Mouse (Mus musculus) spleen, adult 12 weeks (tissue): ENCODE measurements around the gene Lhx6.
"Not testable (repeated sequence)": the region's sequence is repeated elsewhere in the genome, so short reads cannot be mapped to it uniquely, and the experiment has no call there.

ENCODE experiments used
- DNase-seq: peaks from one replicate; pipeline ENCODE4 v3.0.0; 2022; ENCODE audit warnings: low spot score

The Lhx6 gene

DNA sequence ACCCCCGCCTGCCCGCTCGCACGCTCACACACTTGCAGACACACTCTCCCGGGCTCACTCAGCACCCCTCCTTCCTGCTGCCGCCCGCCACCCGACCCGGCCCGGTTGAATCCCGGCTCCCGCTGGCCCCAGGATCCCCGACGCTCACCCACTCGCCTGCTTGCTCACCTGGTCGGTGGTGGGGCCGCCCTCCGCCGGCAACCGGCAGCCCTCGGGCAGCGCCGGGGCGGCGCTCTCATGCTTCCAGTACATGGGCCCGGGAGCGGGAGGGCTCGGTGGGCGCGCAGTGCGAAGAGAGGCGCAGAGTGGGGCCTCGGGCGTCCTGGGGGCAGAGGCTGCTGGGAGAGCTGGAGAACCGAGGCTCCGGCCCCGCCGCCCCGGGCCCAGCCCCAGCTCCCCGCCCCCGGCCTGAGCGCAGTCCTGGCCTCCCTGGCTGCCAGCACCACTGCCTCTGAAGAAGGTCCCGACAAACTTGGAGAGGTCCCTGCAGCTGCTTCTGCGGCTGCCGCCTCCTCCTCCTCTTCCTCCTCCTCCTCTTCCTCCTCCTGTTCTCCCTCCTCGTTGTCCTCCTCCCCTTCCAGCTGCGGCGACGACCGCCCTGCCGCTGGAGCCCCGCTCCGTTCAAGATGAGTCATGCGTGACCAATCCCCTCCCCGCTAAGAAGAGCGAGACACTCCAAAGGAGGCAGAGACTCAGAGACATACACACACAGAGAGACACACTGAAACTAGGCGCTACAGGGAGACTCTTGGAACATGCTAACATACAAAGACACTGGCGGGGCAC, at the start of gene Lhx6:
Lhx6 (minus strand) TSS at position 453 of the 786 bp plus-strand sequence.
- no peak for DNase-seq

DNA sequence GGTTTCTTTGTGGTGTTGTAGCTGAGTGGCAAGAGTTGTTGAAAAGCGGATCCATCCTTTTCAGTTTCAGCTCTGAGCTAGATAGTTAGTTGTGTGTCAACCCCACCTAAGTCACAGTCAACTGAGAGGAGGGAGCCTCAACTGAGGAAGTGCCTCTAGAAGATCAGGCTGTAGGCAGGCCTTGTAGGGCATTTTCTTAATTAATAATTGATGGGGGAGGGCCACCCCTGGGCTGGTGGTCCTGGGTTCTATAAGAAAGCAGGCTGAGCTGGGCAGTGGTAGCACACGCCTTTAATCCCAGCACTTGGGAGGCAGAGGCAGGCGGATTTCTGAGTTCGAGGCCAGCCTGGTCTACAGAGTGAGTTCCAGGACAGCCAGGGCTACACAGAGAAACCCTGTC, 47.2 kb upstream of the Lhx6 start:
- not testable (repeated sequence) for DNase-seq

DNA sequence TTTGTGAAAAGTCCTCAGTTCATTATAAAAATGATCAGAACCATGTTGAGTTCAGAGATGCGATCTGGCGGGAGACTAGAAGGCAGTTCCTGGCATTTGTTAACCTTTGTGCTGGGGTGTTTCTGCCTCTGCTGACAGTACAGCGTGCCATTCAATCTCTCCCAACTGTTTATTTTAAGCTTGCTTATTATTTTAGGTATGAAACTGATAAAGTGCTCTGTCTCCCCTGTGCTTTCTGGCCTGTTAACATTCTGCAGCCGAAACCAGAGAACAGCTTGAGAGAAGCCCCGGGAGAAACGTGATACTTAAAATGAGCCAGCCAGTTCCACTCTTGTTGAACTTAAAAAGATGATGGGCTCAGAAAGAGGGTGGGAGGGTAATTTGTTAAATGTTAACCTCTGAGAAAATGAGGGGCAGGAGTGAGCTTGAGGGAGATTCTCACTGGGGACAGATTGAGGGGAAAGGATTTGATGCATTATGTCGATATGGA, 43.7 kb upstream of the Lhx6 start:
- DNase-seq: no peak

DNA sequence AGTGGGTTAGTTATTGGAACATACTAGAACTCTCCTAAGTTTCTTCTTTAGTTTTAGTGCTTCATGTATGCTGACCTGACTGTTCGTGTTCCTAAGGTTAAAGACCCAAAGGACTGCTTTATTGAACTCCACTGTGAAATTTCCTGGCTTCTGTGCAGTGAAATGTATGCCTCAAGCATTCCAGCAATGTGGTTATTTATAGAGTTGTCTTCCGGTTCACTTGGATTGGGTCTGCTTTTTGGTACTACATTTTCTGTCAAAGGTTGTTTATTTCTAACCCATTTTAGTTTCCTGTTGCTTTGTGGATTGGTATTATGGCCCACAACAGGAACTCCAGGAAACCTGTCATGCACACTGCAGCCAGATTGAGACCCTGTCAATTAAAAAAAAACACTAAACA, 33.9 kb upstream of the Lhx6 start:
- DNase-seq: no peak

DNA sequence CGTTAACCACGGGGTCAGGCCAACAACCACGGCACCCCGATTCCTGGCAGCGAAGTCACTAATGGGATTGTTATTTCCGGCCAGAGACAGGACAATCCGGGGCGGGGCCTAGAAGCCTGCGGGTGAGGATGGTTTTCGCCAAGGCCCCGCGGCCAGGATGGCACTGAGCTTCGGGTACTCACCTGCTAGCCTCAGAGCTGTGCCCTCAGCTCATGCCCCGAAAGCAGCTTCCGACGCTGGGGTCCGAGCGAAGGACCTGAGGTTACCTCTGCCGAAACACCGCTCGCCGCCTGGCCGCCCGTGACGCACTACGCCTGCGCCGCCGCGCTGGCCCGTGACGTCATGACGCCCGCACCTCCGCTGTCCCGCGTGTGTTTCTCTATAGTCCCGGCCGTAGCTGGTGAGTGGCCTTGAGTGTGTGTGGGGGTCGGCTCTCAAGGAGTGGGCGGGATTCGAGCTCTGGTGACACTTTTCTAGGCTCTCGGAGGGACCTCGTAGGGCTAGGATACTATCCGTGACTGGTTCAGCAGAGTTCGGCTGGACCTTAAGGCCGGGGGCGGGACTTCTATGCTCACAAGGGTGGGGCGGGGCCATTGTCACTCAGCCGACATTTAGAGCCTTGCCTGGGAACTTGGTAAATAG, 31.2 kb upstream of the Lhx6 start, which contains the start of the genes Mrrf and Rbm18:
Mrrf (plus strand) TSS at position 90 of the 642 bp plus-strand sequence.
Rbm18 (minus strand) TSS at position 474 of the 642 bp plus-strand sequence.
- DNase-seq: peak; percentile 94

DNA sequence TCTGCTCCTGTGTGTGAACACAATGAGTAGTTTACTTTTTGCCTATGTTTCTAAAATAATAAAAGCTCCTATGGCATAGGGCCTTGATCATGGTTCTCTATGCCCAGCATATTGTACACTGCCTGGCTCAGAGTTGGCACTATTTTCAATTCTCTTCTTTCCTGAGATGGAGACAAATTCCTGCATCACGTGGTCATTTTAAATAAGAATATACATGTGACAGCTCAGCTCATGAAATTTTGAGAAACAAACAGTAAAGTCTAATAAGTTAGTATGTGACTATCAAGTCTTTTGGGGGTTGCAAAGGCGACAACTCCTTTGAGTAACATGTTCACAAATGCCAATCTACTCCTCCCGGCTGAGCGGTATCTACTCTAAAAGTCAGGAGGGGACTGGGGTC, 30.7 kb upstream of the Lhx6 start:
- no peak for DNase-seq

DNA sequence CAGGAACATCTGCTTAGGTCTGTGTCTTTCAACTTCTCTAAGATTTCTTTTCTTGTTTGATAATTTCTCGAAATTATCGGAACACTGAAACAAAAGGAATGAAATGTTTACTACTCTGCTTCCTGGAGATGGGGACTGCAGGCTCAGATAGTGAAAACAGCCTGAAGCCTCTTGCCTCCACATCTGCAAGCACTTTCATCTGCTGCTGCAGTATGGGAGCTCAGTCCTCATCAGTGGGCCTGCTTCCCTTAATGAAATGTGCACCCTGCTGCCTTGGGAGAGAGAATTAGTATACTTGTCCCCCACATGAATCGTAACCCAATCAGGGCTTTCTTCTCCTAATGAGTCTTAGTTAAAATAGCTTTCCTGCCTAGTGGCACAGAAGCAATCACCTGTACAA, 23.8 kb upstream of the Lhx6 start:
- DNase-seq: no peak

DNA sequence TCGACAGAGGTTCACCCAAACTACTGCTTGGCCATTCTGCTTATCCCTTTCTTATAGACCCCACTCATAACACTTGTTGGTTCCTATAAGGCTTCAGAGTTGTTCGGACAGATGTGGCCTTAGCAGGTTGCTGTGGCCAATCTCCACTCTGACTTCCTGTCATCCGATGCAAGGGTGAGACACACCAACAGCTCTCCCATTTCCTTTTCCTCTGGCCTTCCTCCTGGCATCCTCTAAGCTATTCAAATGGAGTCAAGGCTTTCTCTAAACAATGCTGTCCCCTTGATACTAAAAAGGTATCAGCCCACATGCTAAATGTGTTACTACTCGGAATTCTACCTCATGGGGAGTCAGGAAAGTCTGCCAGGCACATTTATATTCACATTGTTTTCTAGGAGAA, 22.8 kb upstream of the Lhx6 start:
- DNase-seq: no peak

DNA sequence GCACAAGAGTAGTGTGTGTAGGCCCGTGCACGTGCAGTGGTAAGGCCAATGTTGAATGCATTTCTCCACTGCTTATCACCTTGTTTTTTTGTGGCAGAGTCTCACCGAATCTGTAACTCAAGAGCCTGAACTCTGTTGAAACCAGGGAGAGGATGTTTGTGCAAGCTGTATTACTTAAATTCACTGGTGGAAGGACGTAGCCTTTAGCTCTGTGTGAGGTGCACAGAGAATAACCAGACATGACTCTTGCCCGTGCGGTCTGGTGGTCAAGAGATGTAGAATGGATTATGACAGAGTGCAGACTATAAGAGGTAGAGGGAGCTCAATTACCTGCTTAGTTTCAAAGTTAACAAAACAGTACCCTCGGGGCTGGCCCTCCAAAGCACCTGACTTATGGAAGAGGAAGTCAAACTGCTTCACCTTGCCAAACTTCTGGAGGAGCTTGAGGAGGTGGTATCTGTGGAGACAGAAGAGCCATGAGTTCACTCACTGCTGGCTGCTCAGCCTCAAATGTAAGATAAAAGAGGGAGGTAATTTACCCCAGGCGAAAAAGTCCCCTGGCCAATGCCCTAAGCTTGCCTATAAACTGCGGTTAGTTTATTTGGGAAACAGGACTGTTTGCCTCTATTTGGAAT, 21.7 kb upstream of the Lhx6 start:
- no peak for DNase-seq

DNA sequence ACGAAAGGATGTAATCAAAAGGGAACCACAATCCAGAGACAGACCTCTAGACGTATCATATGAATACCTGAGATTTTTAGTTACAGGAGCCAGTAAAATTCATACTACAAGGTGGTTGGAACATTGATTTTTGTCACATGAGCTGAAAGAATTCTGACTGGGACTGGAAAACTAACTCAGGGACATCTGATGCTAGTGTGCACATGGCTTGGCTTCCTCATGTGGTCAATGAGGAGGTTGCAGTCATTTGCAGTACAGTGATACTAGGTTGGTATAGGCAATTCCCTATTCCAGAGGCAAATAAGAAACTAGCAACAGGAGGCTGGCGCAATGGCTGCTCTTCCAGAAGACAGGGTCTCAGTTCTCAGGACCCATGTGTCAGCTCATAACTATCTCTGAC, 7.4 kb upstream of the Lhx6 start:
- DNase-seq: no peak

DNA sequence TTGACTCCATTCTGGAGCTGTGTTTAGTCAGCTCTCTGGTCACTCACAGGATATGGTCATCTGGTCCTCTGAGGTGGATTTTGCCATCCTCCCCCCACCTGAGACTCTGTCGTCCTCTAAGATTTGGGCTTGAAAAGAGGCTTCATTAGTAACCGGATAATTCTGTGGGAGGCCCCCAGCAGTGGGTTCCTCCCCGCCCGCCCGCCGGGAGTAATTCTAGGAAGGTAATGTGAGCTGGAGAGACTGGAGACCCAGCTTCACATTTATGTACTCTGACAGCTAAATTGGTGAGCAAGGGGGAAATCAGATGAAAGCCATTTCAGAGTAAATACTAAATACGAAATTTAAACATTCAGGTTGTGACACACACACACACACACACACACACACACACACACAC, 3.4 kb upstream of the Lhx6 start:
- no peak for DNase-seq

DNA sequence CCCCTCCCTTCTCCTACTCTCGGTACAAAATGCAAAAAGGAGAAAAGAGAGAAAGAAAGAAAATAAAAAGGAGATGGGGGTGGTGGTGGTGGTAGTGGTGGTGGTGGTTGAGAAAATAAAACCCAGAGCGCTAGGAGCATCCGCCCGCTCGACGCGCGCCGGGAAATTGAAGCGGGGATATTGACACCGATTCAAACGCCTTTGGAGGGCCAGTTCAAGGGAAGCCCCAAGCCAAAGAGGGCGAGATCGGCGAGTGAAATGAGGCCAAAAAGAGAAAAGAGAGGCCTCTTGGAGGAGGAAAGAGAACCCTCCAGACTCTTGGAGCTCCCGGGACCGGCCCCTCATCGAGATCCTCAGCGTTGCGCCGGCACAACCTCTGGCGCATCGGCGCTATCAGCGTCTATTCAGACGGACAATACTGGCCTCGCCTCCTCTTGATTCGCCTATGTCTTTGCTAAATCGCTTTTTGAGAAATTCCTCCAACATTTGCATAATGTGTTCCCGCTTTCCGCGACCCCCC, 712 bp downstream of the Lhx6 start:
- DNase-seq: no peak

DNA sequence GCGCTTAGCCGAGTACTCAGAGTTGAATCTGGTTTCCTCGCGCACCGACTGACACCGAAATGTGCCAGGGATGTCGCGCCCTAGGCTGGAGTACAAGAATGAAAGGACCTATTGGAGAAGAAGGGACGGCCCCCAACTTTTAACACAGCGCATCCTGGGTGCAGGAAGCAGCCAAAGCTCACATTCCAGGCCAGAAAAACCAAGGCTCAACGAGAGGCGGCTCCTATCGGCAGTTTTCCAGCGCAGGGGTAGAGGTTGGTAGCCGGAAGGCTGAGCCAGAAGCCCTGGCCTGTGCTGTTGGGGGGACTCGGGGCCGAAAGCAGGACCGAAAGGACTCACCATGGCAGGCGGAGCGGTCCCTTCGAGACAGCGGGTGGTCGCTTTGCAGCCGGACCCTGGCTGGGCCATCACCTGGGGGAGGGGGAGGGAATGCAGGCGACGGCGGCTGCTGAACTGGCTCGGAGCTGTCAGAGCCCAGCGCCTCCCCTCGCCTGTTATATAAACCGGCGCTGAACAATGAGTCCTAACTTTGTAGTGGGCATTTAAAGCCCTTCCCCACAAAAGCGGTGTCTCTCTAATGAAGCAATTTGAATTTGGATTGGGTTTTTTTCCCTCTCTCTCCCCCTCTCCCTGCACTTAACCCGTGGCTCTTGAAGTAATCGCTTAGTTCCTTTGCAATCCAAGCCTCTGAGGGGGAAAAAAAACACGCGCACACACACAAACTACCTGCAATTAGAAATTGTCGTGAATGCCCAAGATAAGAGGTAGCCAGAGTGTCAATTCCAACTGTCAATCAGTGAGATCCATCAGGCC, 1.4 kb downstream of the Lhx6 start:
- DNase-seq: no peak

DNA sequence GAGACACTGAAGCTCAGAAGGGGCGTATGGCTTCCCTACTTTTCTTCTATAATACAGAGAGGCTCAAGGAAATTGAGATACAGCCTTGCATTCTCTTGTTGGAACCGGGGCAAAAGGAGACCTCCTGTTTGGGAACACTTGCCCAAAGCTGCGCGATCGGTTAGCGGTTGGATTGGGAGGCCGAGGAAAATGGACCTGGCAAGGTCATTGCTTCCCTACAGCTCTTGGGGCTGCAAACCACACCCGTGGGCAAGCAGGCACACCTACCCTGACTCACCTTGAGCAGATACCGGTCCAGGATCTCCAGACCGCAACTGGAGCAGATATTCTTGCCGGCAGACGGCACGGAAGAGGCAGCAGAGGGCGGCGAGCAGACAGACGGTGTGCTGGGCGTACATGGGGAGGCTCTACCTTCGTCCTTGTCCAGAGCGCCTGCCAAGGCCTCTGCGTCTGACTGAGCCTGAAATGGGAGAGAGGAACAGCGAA, 2.1 kb downstream of the Lhx6 start:
- no peak for DNase-seq

DNA sequence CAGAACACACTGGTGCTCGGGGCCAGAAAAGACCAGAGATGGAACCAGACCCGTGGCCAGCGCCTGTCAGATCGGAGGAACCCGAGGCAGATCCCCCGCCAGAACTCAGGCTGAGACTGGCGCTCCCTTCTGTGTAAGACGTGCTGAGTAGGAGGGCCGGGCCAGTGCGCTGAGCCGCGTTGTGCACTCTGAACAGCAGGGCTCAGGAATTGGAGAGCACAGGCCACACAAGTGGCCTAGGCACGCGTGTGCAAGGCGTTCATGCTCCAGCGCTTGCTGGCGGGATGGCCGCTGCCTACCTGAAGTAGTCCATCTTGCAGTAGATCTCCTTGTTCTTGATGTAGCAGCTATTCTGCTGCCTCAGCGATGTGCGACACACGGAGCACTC, 2.7 kb downstream of the Lhx6 start:
- DNase-seq: no peak

DNA sequence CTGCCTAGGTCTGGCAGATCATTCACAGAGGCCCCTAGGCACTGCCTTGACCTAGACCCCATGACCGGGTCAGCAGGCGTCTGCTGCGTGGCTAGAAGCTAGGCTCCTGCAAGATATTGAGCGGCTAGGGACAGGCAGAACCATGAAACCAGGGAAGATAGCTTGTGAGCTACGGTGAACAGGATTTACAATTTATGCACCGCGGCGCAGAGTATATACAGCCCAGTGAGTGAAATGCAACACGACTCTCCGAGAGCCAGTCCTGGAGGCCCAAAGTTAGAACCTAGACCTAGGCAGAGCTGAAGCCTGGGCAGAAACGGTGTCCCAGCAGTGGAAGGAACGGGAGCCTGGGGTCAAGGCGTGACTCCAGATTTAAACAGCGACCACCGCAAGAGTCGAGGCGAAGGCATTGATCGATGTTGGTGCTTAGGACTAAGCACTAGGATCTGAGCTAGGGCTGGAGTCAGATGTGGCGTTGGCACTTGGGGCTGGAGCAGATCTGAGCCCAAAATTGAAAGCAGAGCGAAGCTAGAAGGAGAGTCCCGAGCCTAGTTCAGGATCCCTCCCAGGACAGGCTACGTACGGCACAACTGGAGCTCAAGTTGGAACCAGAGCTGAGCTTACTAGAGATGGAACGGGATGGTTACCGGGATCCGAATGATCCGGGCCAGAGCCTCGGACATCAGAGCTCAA, 3.2 kb downstream of the Lhx6 start:
- DNase-seq: no peak

DNA sequence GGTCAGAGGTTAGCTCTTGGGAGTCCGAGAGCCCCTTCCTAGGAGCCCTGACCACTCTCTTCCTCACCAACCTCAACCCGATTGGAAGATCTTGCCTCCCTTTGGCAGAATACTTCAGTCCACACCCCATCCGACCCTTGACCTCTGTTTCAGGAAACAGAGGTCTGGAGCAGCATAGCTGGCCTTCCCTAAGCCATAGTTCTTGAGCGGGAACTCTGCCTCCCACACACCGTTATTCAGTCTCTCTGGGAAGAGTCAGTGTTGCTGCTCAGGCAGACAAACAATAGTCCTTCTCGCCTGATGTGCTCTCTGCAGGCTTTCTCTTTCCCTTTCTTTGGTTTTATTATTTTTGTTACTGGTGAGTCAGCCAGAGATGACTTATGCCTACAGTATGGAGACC, 5.5 kb downstream of the Lhx6 start:
- no peak for DNase-seq

DNA sequence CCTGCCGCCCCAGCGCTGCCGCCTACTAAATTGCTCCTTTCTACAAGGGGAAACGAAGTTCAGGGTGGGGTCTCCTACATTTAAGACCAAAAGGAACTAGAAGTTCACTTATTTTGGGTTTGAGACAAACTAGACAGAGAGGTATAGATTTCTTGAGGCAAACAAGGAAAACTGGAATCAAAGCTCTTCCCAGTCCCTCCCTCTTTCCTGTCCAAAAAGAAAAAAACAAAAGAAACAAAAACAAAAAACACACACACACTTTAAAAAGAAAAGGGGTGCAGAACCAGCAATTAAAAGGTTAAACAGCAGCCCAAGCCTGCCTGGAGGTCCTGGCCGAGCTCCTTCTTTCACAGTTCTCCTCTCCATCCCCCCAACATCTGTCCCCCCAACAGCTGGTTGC, 7.2 kb downstream of the Lhx6 start:
- no peak for DNase-seq

DNA sequence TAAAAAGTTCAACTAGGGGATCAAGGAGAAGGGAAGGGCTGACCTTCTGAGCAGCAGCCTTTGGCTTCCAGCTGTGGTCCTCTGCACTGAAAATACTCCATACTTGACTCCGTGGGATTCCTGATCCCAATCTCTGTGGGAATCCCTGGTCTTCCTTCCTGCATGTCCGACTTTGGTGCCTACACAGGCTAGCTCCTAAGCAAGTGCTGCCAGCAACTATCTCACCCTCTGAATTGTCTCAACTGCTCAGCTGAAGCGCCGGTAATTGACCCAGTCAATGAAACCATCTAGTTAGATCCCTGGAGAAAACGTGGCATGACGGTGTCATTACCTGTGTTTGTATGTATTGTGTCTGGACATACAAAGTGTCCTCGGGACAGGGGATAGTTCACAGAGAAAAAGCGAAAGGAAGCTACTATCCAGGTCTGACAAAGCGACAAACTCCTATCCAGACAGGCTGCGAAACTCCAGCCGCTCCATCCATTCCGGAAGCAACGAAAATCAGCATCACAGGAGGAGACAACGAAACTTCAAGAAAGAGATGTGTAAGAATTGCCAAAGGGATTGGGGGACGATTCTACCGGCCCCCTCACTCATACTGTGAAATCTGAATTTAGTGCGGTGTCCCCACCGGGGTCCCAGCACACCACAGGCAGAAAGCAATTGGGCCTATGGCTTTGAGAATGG, 7.9 kb downstream of the Lhx6 start:
- no peak for DNase-seq

DNA sequence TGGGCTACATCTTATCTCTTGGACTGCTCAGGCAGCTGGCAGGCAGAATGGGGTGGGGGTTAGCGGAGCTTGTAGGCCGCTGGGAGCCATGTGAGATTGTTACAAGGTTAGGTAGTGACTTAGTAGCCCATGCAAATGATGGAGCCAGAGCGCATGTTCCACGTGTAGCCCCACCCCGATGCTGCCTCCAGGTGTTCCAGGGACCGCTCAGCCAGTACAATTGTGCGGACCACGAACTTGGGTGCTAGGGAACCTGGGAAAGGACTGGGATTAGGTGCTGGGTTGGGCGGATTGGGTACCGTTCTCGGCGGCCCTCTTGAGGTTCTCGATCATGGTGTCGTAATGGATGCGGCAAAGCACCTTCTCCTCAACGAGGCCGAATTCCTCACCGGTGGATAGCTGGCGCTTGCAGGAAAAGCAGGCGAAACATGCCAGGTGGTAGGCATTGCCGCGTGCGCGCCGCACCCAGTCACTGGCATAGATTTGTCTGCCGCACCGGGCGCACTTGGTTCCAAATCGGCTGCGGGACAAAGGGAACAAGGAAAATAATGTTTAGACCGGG, 11.2 kb downstream of the Lhx6 start:
- no peak for DNase-seq
